Mouse (Mus musculus): ENCODE measurements around the gene Kif12. TPM values are rescaled to one million over a fixed set of nuclear protein-coding genes. Genes with fewer than 3 reads are reported as not detected.
A peak's percentile ranks its signal among the peaks of the same experiment; 100 is the strongest.

The Kif12 gene
- polyA plus RNA-seq (2015; fragmentation: Nextera tagmentation; extraction: Ambion mirVana), result not detected in 2 replicates

- no peak for ATAC-seq
- Histone ChIP-seq H3K9ac (ENCODE audit: low read depth, low read length) (no peak within 1 kb of the TSS), H3K36me3 (ENCODE audit: control insufficient read depth, insufficient read depth, low read length) (no peaks in the 10 kb centered on the region), H3K4me1 (ENCODE audit: control insufficient read depth, insufficient read depth, low read depth, low read length) (no peaks in the 10 kb centered on the region), H3K4me2 (ENCODE audit: low read length) (no peak within 1 kb of the TSS), H3K9me3 (ENCODE audit: control insufficient read depth, low read length) (0 out of 2 replicates have a peak, but pooled peaks cover 2% of the 10 kb centered on the region), H3K4me3 (ENCODE audit: low read length) (no peak within 1 kb of the TSS), H3K27ac (ENCODE audit: low read depth, low read length) (no peak within 1 kb of the TSS), H3K27me3 (replicated peaks; ENCODE audit: control insufficient read depth, insufficient read depth, low read length) (peaks cover 2% of the 10 kb centered on the region; the same call in 1 of the 2 replicates)
- 87% methylated on average over 4 of the region's 4 CpGs for WGBS
Observed at GRCm38 (mm10) chr4:63171969-63172685, at the start of gene Kif12. Gene Kif12, minus strand, starts transcription at chr4:63172131.

- no peak overlapping the region for H3K27ac ChIP-seq (ENCODE audit: low read depth, low read length)
- no peaks in the 10 kb centered on the region for H3K36me3 ChIP-seq (ENCODE audit: control insufficient read depth, insufficient read depth, low read length)
- no peaks in the 10 kb centered on the region for H3K27me3 ChIP-seq (replicated peaks; ENCODE audit: control insufficient read depth, insufficient read depth, low read length)
- no peak overlapping the region for H3K4me3 ChIP-seq (ENCODE audit: low read length)
- WGBS, result 72% methylated on average over 15 of the region's 15 CpGs
- H3K4me2 ChIP-seq (ENCODE audit: low read length), result no peak overlapping the region
- no peaks in the 10 kb centered on the region for H3K9me3 ChIP-seq (ENCODE audit: control insufficient read depth, low read length)
- peaks cover 6% of the 10 kb centered on the region for H3K4me1 ChIP-seq (ENCODE audit: control insufficient read depth, insufficient read depth, low read depth, low read length)
- no peak for ATAC-seq
- no peak overlapping the region for H3K9ac ChIP-seq (ENCODE audit: low read depth, low read length)
Observed at GRCm38 (mm10) chr4:63221096-63221958, 49.4 kb upstream of the Kif12 start.

GRCm38 (mm10) chr4:63219635-63220034 is 47.7 kb upstream of the Kif12 start:
- no peak overlapping the region for H3K27ac ChIP-seq (ENCODE audit: low read depth, low read length)
- peaks cover 4% of the 10 kb centered on the region for H3K27me3 ChIP-seq (replicated peaks; ENCODE audit: control insufficient read depth, insufficient read depth, low read length)
- no peak overlapping the region for H3K4me2 ChIP-seq (ENCODE audit: low read length)
- H3K4me1 ChIP-seq (ENCODE audit: control insufficient read depth, insufficient read depth, low read depth, low read length), result peaks cover 11% of the 10 kb centered on the region
- H3K9ac ChIP-seq (ENCODE audit: low read depth, low read length), result no peak overlapping the region
- 80% methylated on average over 6 of the region's 6 CpGs for WGBS
- H3K9me3 ChIP-seq (ENCODE audit: control insufficient read depth, low read length), result no peaks in the 10 kb centered on the region
- ATAC-seq, result no peak
- H3K4me3 ChIP-seq (ENCODE audit: low read length), result no peak overlapping the region
- no peaks in the 10 kb centered on the region for H3K36me3 ChIP-seq (ENCODE audit: control insufficient read depth, insufficient read depth, low read length)

- Histone ChIP-seq H3K4me2 (ENCODE audit: low read length) (no peak overlapping the region), H3K27ac (ENCODE audit: low read depth, low read length) (no peak overlapping the region), H3K27me3 (replicated peaks; ENCODE audit: control insufficient read depth, insufficient read depth, low read length) (peaks cover 10% of the 10 kb centered on the region), H3K36me3 (ENCODE audit: control insufficient read depth, insufficient read depth, low read length) (no peaks in the 10 kb centered on the region), H3K9ac (ENCODE audit: low read depth, low read length) (no peak overlapping the region), H3K4me3 (ENCODE audit: low read length) (no peak overlapping the region), H3K9me3 (ENCODE audit: control insufficient read depth, low read length) (no peaks in the 10 kb centered on the region), H3K4me1 (ENCODE audit: control insufficient read depth, insufficient read depth, low read depth, low read length) (peaks cover 17% of the 10 kb centered on the region)
- ATAC-seq, result no peak
- 66% methylated on average over 3 of the region's 3 CpGs for WGBS
Observed at GRCm38 (mm10) chr4:63219059-63219458, 47.1 kb upstream of the Kif12 start.

- H3K4me1 ChIP-seq (ENCODE audit: control insufficient read depth, insufficient read depth, low read depth, low read length), result peaks cover 22% of the 10 kb centered on the region
- WGBS, result 86% methylated on average over 6 of the region's 6 CpGs
- no peak overlapping the region for H3K9ac ChIP-seq (ENCODE audit: low read depth, low read length)
- no peak overlapping the region for H3K4me2 ChIP-seq (ENCODE audit: low read length)
- H3K27me3 ChIP-seq (replicated peaks; ENCODE audit: control insufficient read depth, insufficient read depth, low read length), result peaks cover 23% of the 10 kb centered on the region
- H3K4me3 ChIP-seq (ENCODE audit: low read length), result no peak overlapping the region
- H3K27ac ChIP-seq (ENCODE audit: low read depth, low read length), result no peak overlapping the region
- no peak for ATAC-seq
- H3K9me3 ChIP-seq (ENCODE audit: control insufficient read depth, low read length), result no peaks in the 10 kb centered on the region
- no peaks in the 10 kb centered on the region for H3K36me3 ChIP-seq (ENCODE audit: control insufficient read depth, insufficient read depth, low read length)
Observed at GRCm38 (mm10) chr4:63217513-63217912, 45.6 kb upstream of the Kif12 start.

GRCm38 (mm10) chr4:63216566-63216965 is 44.6 kb upstream of the Kif12 start:
- Histone ChIP-seq H3K27ac (ENCODE audit: low read depth, low read length) (no peak overlapping the region), H3K4me2 (ENCODE audit: low read length) (peak overlapping the region; percentile 100), H3K9ac (ENCODE audit: low read depth, low read length) (peak overlapping the region; percentile 75), H3K9me3 (ENCODE audit: control insufficient read depth, low read length) (no peaks in the 10 kb centered on the region), H3K27me3 (replicated peaks; ENCODE audit: control insufficient read depth, insufficient read depth, low read length) (peaks cover 31% of the 10 kb centered on the region), H3K4me1 (ENCODE audit: control insufficient read depth, insufficient read depth, low read depth, low read length) (peaks cover 22% of the 10 kb centered on the region), H3K36me3 (ENCODE audit: control insufficient read depth, insufficient read depth, low read length) (no peaks in the 10 kb centered on the region), H3K4me3 (ENCODE audit: low read length) (peak overlapping the region; percentile 68)
- WGBS, result 22% methylated on average over 9 of the region's 9 CpGs
- peak; percentile 28 for ATAC-seq

- 2% methylated on average over 24 of the region's 24 CpGs for WGBS
- ATAC-seq, result peak; percentile 44
- Histone ChIP-seq H3K27ac (ENCODE audit: low read depth, low read length) (no peak overlapping the region), H3K4me2 (ENCODE audit: low read length) (peak overlapping the region; percentile 100), H3K4me3 (ENCODE audit: low read length) (peak overlapping the region; percentile 68), H3K4me1 (ENCODE audit: control insufficient read depth, insufficient read depth, low read depth, low read length) (peaks cover 22% of the 10 kb centered on the region), H3K27me3 (replicated peaks; ENCODE audit: control insufficient read depth, insufficient read depth, low read length) (peaks cover 34% of the 10 kb centered on the region), H3K36me3 (ENCODE audit: control insufficient read depth, insufficient read depth, low read length) (no peaks in the 10 kb centered on the region), H3K9me3 (ENCODE audit: control insufficient read depth, low read length) (no peaks in the 10 kb centered on the region), H3K9ac (ENCODE audit: low read depth, low read length) (peak overlapping the region; percentile 75)
Observed at GRCm38 (mm10) chr4:63215993-63216531, 44.1 kb upstream of the Kif12 start.

GRCm38 (mm10) chr4:63215185-63215992 is 43.5 kb upstream of the Kif12 start:
- Histone ChIP-seq H3K4me2 (ENCODE audit: low read length) (peak overlapping the region; percentile 100), H3K9ac (ENCODE audit: low read depth, low read length) (peak overlapping the region; percentile 75), H3K9me3 (ENCODE audit: control insufficient read depth, low read length) (no peaks in the 10 kb centered on the region), H3K27ac (ENCODE audit: low read depth, low read length) (0 out of 2 replicates have a peak overlapping the region, but pooled peaks have one; percentile 19), H3K36me3 (ENCODE audit: control insufficient read depth, insufficient read depth, low read length) (no peaks in the 10 kb centered on the region), H3K27me3 (replicated peaks; ENCODE audit: control insufficient read depth, insufficient read depth, low read length) (peaks cover 34% of the 10 kb centered on the region), H3K4me1 (ENCODE audit: control insufficient read depth, insufficient read depth, low read depth, low read length) (peaks cover 22% of the 10 kb centered on the region), H3K4me3 (ENCODE audit: low read length) (peak overlapping the region; percentile 68)
- WGBS, result under 1% methylated on average over 56 of the region's 71 CpGs
- peak; percentile 67 for ATAC-seq
